Mouse (Mus musculus): ENCODE measurements around the gene Nek8. TPM values are rescaled to one million over a fixed set of nuclear protein-coding genes. Genes with fewer than 3 reads are reported as not detected.
A peak's percentile ranks its signal among the peaks of the same experiment; 100 is the strongest.
"Not testable (repeated sequence)": the region's sequence is repeated elsewhere in the genome, so short reads cannot be mapped to it uniquely, and the experiment has no call there.

The Nek8 gene
- total RNA-seq, 2 experiments from 2014 or later: 12.1 to 16.7 TPM

DNA sequence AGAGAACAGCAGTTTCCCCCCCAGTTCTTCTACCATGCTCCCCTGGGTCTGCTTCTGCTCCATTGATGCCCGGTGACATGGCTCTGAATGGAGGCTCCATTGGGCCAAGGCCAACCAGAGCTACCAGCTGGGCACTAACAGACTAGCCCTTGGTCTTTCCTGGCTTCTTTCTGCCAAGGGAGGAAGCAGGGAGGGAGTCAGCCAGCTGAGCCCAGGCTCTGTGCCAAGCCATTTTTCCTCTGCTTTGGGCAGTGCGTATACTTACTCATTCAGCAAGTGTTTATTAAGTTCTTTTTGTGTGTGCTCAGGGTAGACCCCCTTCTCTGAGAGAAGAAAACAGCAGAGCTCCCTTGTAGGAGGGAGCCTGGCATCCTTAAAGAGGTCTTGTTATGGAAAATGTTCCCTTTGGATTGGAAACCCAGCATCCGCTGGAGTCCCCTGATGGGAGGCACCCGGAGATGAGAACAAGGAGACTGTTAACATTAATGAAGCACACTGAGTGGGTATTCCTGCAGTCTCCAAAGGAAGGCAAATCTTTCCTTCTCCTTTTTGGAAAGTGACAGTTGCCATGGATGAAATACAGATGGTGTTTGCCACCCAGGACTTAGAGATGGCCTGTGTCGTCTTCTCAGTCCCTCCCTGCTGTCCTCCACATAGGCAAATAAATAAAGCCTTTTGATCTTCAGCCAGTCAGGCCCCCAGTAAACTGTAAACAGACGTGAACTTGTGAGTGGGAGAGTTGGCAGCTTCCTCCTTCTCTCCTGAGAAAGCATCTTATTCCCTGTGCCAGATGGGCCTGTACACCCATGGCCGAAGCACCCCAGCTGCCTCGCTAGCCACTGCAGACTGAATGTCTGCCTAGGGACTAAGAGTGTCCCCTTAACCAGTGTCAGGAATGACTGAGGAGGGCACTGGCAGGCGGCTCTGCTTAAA is 23.9 kb downstream of the Nek8 start:
- no peak for ATAC-seq (replicated peaks; ENCODE audit: low FRiP score, poor library complexity, severe bottlenecking)

DNA sequence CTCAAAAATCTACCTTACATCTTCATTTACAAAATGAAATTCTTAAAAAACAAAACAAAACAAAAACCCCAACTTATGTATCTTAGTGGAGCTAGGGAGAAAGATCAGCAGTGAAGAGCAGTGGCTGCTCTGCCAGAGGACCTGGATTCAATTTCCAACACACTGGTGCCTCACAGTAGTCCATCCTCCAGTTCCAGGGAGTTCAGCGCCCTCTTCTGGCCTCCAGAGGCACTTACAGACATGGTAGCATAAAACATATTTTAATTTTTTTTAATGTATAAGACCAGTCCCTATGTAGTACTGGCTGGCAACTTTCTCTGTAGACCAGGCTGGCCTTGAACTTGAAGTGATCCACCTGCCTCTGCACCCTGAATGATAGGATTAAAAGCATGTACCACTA is 25.3 kb downstream of the Nek8 start:
- ATAC-seq (replicated peaks; ENCODE audit: low FRiP score, poor library complexity, severe bottlenecking): peak; percentile 70

DNA sequence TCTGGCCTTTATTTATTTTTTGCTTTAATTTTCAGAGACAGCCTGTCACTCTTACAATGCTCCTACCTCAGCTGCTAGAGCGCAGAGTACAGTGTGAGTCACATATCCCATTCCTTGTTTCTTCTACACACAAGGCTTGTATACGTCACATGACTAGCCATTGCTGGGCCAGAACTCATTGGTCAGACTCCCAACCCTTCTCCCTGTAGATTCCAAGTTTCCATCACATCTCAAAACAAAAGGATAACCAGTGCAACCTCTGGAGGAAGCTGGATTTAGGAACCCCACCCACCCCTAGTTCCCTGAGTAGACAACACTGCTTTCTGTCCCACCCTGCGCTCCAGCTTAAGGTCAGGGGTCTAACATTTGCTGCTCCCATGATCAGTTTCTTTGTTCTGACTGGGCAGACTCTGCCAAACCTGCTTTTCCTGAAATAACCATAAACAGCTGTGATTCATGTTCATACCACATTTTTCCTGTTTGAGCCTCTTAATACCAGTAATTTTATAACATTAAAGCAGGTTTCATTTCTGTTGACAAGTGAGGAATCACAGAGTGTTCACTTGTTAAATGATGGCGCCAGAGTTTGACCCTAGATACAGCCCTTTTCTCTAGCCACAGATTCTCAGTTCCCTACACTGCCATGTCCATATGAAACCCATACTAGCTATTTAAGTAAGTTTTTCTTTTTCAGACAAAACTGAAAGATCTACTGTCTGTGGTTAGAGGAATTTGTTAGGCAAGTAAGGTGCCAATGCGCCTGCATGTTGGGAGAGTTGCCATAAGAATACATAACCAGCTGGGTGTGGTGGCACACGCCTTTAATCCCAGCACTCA is 29.6 kb downstream of the Nek8 start:
- ATAC-seq (replicated peaks; ENCODE audit: low FRiP score, poor library complexity, severe bottlenecking): no peak

DNA sequence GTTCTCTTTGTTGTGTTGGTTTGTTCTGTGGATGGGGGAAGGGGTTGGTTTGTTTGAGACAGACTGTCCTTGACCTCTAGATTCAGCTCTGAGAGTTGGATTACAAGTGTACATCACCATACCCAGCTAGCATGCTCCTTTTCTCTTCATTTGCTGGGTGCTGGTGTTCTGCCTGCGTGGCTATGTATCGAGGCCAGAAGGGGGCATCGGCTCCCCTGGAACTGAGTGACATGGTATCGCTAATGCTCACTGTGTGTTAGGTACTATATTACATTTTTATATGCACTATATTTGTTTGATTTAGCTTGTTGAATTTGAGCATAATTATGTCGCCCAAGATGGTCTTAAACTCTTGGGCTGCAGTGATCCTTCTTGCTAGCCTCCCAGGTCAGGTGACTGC is 30.3 kb downstream of the Nek8 start:
- no peak for ATAC-seq (replicated peaks; ENCODE audit: low FRiP score, poor library complexity, severe bottlenecking)

DNA sequence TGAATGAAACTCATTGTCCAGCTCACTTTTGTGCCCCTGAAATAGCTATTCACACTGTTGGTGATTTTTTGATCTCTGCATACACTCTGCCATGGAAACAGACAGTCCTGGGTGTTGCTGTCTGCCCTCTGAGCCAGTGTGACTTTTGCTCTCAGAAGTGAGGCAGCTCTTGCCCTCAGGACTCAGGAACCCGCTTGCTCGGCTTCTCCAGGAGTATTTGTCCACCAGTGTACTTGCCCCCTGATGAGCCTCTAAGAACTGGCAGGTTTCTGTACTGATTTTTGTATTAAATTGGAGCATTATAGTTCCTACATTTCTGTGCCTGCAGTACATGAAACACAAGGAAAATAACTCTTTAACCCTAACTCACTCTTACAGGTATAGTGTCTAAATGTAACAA is 33.0 kb downstream of the Nek8 start:
- ATAC-seq (replicated peaks; ENCODE audit: low FRiP score, poor library complexity, severe bottlenecking): no peak

DNA sequence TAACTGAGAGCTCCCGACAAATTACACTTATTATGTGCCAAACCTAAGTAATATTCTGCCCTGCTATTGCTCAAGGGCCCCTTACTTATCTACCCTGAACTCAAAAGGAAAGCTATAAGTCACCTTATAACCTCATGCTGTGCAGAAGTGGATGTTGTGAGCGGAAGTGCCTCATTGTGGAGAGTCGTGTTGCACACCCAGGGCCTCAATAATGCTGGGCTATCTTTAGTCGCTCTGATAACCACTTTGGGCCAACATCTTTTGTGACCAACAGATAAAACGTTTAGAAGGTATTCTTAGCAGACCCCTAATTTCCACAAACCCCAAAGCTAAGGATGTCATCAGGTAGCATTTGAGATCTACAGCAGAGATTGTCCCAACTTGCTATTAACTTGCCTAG is 35.8 kb downstream of the Nek8 start:
- no peak for ATAC-seq (replicated peaks; ENCODE audit: low FRiP score, poor library complexity, severe bottlenecking)

DNA sequence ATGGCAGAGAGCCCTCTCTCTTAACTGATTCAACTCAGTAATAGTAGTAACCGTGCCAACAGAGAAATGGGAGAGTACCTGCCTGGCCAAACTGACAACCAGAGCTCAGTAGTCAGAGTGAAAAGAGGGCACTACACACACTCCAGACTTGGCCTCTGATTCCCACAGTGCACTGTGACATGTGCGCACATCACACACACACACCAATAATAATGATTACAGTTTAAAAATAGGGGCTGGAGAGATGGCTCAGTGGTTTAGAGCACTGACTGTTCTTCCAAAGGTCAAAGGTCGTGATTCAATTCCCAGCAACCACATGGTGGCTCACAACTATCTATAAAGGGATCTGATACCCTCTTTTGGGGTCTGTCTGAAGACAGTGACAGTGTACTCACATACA is 38.5 kb downstream of the Nek8 start:
- ATAC-seq (replicated peaks; ENCODE audit: low FRiP score, poor library complexity, severe bottlenecking): no peak

DNA sequence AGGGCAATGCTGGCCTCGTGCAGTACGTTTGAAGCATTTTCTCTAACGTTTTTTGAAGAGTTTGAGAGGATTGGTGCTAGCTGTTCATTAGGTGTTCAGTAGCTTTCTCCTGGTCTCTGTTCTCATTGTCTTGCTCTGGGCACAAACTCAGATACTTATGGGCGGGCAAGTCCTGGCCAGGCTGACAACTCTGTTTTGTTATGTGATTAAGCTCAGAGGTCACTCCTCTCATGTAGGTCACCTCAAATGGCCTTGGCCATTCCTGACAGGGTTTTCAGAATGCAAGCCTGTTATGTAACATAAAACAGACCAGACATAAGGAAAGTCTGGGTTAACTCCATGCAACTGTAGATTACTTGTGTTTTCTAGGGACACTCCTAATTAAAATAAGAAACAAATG is 38.9 kb downstream of the Nek8 start:
- ATAC-seq (replicated peaks; ENCODE audit: low FRiP score, poor library complexity, severe bottlenecking): no peak

DNA sequence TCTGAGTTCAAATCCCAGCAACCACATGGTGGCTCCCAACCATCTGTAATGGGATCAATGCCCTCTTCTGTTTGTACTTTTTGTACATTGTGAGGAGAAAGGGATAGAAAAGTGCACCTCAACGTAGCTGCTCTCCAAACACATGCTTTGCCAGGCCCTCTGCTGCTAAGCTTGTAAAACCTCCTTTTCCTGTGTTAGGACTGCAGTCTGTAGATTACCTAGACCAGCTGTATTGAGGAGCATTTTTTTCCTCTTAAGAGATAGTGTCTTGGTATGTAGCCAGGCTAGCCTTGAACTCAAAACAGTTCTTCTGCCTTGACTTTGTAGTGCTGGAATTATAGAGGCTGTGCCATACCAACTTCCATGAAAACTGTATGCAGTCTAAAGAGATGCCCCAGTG is 40.3 kb downstream of the Nek8 start:
- ATAC-seq (replicated peaks; ENCODE audit: low FRiP score, poor library complexity, severe bottlenecking): no peak

DNA sequence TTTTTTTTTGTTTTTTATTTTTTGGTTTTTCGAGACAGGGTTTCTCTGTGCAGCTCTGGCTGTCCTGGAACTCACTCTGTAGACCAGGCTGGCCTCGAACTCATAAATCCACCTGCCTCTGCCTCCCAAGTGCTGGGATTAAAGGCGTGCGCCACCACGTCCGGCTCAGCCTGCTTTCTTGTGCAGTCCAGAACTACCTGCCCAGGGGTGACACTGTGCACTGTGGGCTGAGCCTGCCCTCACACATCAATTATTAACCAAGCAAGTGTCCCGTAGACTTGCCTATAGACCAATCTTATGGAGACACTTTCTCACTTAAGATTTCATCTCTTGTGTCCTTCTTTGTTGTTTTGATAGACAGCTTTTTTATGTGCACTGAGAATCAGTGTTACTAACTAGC is 41.2 kb downstream of the Nek8 start:
- not testable (repeated sequence) for ATAC-seq (replicated peaks; ENCODE audit: low FRiP score, poor library complexity, severe bottlenecking)

DNA sequence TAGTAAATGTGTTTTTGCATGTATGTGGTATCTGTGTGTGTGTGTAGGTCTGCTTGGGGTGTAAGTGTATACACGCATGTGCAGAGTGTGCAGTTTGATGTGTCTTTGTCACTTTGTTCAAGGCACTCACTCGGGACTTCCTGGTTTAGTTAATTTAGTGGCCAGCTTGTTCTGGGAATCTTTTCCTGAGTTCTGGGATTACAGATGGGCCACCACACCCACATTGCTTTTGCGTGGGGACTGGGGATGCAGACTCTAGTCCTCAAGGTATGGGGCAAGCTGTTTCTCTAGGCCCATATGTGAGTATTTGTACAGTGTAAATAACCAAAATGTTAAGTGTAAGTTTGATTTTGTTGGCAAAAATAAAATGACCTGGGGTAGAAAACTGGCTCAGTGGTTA is 42.1 kb downstream of the Nek8 start:
- ATAC-seq (replicated peaks; ENCODE audit: low FRiP score, poor library complexity, severe bottlenecking): no peak

DNA sequence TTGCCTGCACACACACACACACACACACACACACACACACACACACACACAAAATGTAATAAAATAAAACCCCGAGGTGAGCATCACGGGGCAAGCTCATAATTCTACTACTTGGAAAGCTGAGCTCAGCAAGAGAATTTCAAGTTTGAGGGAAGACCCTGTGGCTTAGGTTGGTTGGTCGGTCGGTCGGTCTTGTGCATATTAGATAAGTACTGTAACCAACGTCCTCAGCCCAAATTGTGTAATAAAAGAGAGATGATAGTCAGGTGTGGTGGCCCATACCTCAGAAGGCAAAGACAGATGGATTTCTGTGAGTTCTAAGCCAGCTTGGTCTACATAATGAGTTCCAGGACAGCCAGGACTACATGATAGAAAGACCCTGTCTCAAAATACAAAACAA is 42.6 kb downstream of the Nek8 start:
- ATAC-seq (replicated peaks; ENCODE audit: low FRiP score, poor library complexity, severe bottlenecking): no peak

DNA sequence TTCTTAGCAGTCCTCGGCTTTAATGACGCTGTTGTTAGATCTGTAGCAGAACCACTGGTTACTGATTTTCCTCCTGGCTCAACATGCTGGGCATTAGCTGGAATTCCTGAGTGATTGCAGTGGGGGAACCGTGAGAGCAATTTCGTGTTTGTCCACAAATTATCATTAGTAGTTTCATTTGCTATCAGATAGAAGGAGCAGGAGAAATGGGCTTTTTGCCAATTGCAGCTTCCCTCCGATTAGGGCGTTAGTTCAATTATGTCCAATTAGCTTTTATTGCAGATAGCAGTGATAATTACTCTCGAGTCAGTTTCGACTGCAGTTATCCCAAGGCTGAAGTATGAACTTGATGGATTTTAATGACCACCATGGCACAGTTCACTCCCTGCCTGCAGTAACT is 47.0 kb downstream of the Nek8 start:
- no peak for ATAC-seq (replicated peaks; ENCODE audit: low FRiP score, poor library complexity, severe bottlenecking)

DNA sequence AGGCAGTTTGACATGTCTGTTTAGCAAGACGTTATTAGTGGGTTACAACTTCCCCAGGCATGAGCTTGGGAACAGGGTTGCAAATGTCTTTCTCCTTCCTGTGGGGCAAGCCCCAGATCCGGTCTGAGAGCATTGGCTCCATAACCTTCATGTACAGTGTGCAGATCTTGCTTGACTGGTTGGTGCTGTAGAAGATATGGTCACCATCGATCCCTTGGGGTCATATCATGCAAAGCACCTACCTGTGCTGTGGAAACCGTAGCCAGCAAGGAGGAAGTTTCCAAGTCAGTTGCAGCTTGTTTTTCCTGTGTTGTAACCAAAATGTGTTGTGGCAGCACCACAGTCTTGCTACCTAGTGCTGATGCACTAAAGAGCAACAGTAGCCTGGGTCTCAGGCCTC is 49.7 kb downstream of the Nek8 start:
- no peak for ATAC-seq (replicated peaks; ENCODE audit: low FRiP score, poor library complexity, severe bottlenecking)

DNA sequence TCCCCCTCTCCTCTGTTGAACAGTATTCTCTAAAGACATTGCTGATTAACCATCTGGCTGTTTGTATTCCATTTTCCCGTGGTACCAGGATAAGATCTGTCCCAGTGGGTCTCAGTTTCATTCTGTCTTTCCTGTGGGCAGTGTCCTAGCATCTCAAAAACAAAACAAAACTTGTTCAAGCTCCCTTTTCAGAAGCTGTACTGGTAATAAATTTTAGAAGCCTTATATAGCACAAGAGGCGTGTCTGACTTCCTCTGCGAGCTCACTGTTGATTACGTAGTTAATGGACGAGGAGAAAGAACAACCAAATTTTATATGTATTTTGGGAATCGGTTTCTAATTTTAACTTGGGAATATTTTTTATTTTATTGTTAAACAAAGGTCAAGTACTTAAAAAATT is 50.8 kb downstream of the Nek8 start:
- ATAC-seq (replicated peaks; ENCODE audit: low FRiP score, poor library complexity, severe bottlenecking): 0 out of 2 replicates have a peak, but pooled peaks have one; percentile 42

DNA sequence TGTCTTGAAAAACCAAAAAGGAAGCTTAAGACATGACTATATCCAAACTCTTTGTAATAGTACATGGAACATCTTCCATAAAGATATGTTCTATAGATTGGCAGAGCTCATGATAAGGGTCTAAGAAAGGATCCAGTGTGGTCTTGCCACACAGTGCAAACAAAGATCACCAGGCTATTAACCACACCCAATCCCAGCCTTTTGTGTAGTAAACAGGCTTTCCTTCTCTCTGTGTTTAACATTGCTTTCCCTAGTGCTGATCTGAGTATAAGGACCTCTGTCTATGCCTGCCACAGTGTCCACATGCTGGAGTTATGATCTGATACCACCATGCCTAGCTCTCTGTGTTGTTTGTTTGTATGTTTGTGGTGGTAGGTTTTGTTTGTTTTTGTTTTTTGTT is 52.7 kb downstream of the Nek8 start:
- no peak for ATAC-seq (replicated peaks; ENCODE audit: low FRiP score, poor library complexity, severe bottlenecking)

DNA sequence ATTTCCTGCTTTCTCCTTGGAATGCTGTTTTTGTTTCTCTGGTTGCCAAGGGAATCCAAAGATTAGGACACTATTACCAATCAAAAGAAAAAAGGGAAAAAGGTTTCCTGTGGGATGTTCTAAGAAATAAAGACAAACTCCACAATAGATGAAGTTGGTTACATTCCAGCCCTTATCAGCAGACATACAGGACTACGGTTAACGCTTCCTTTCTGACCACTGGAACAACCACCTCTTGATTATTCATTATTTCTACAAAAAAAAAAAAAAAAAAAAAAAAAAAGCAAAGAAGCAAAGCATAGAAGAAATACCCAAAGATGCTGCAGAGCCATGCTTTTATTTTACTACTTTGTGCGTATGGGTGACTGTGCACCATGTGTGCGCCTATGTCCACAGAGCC is 53.7 kb downstream of the Nek8 start:
- ATAC-seq (replicated peaks; ENCODE audit: low FRiP score, poor library complexity, severe bottlenecking): no peak

DNA sequence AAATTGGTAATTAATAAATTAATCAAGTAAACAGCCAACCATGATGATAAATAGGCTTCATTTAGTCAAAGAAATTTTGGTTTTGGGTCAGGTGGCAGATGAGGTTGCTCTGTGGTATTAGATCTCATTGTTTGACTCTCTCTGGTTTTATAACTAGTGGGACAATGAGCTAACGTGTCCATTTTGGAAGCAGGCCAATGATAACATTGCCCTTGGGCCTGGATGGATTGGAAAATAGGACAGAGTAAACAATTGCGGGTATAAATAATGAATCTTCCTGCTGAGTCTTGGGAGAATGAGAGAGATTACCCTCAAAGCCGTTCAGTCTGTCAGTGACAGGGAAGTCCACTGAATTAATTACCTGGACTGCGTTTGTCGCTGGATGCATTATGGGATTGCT is 55.3 kb downstream of the Nek8 start:
- no peak for ATAC-seq (replicated peaks; ENCODE audit: low FRiP score, poor library complexity, severe bottlenecking)

DNA sequence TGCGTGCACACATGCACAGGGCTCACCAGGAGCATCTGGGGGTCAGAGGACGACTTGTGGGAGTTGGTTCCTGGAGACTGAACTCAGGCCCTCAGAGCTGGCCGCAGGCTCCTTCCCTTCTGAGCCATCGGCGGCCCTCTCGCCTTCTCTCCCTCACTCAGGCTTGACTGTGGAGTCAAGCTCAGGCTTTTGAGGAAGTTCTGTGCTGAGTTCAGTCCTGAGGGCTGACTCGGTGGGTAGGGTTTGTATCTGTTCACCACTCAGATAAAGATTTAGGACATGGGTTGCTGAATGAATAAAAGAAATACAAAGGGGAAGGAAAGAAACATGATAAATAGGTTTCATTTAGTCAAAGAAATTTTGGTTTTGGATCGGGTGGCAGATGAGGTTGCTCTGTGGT is 56.6 kb downstream of the Nek8 start:
- no peak for ATAC-seq (replicated peaks; ENCODE audit: low FRiP score, poor library complexity, severe bottlenecking)

DNA sequence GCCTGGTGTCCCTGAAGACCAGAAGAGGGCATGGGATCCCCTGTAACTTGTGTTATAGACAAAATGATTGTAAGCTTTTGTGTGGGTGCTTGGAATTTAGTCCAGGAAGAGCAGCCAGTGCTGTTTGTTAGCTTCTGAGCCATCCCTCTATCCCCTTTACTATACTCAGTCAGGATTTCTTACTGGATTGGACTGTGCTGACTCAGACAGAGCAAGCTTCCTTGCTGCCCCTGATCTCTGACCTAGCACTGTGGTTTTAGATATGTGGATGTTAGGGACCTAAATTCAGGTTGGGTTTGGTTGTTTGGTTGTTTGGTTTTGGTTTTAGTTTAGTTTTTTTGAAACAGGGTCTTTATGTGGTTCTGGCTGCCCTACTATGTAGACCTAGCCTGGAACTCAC is 58.0 kb downstream of the Nek8 start:
- no peak for ATAC-seq (replicated peaks; ENCODE audit: low FRiP score, poor library complexity, severe bottlenecking)

DNA sequence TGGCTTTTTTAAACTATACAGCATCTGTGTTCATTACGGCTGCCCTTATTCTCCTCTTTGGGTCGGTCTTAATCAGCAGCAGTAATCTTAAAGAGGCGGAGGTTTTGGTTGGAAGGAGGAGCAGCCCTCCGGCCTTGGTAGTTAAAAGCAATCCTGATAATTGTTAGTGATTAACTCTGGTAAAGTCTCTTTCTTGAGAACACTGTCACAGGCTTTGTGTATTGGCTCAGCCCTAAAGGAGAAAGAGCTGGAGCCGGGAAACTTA is 60.4 kb downstream of the Nek8 start:
- peak; percentile 32; the same call in 1 of the 2 replicates for ATAC-seq (replicated peaks; ENCODE audit: low FRiP score, poor library complexity, severe bottlenecking)
